Mouse (Mus musculus): ENCODE measurements at regions not wholly inside any gene's neighbourhood (a gene's known extent, or its start where the extent isn't known, plus 50 kb on each side); places are given as distances from the start of the nearest gene placed in this dataset. TPM values are rescaled to one million over a fixed set of nuclear protein-coding genes. Genes with fewer than 3 reads are reported as not detected.

Small RNA genes in the stretch of these regions (microRNA-seq; reads per million reads assigned to microRNA genes)
- gene Mir6348, result not detected
- gene Mir6354, result not detected

Data from neural tube, embryonic 15.5 days (tissue).